Mouse (Mus musculus): ENCODE results near the gene Akap11.

The Akap11 gene

GRCm38 (mm10) chr14:78448807-78449406 is 87.7 kb downstream of the Akap11 start:
- DNase-seq (ENCODE audit: low spot score in 2 of 2): no peak

- no peak for DNase-seq (ENCODE audit: low spot score in 2 of 2)
These were observed 88.6 kb downstream of the Akap11 start for GRCm38 (mm10) chr14:78448017-78448416.

- no peak for DNase-seq (ENCODE audit: low spot score in 2 of 2)
These were observed 89.1 kb downstream of the Akap11 start for GRCm38 (mm10) chr14:78447542-78447941.

Data from natural killer cell, adult 2 months (primary cell).